Mouse (Mus musculus) megakaryocyte, embryonic 14.5 days (primary cell): ENCODE data around the gene Gmcl1.

Experiments used
- FLI1 ChIP-seq: IDR thresholded peaks from 2 replicates; pipeline ENCODE4 v1.6.1; 2012; ENCODE audit warnings: low read length, inconsistent platforms, mixed read lengths
- GATA1 ChIP-seq: IDR thresholded peaks from 3 replicates; pipeline ENCODE4 v1.6.1; 2012; ENCODE audit warnings: mixed read lengths, low read length, inconsistent platforms, borderline replicate concordance

- TF ChIP-seq GATA1 (no peak), FLI1 (no peak)
These were observed 78.8 kb downstream of the Gmcl1 start for GRCm38 (mm10) chr6:86654270-86654916.
